Mouse (Mus musculus): Measurements from ENCODE around the gene Rbm20.

DNA sequence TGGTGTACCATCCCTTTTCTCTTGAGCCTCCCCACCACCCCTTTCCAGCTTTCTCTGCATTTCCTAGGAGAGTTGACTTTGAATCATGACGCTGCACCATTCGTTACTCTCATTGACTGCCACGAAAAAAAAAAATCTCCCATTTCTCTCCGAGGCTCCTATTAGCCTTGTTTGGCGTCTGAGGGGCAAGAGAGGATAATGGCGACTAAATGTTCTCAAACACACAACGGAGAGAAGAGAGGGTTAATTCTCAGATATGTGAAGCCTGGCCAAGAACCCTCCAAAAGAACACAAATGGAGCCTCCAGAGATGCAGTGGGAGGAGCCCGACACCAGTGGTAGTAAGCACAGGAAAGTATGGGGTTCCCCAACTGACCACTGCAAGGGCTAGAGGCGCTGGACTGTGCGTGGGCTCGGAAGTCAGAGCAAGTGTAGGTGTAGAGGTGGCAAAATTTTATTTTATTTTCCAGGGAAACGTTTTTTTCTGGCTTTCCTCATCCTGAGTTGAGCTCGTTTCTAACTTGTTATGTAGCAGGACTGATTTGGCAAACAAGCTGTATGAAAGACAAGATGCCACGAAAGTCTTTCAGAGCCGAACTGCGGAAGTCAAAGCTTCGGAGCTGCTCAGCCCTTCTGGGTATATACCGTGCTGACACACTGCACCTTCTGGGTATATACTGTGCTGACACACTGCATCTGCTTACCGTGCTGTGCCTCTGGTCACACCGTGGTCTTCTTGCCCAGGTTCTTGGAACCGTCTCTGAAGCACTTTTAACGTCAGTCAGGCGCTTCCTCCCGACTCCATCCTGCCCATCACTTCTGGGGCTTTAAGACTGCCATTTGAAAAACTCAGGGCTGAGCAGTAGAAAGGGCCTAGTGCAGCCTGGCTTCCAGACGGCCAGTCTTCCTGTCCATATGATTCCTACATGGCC lies 222.1 kb downstream of the Rbm20 start:
- TF ChIP-seq CTCF (IDR thresholded peaks at IDR 0.05; ENCODE audit: low read depth, low read length) (no peak), GATA1 (IDR thresholded peaks at IDR 0.05; ENCODE audit: borderline replicate concordance, low read length) (no peak), POLR2AphosphoS5 (IDR thresholded peaks at IDR 0.05; ENCODE audit: insufficient replicate concordance, low read depth, low read length) (no peak)

All from G1E (cell line).